Comparison of ENCODE assay signal across 11 mouse cellular contexts in the genomic region with DNA sequence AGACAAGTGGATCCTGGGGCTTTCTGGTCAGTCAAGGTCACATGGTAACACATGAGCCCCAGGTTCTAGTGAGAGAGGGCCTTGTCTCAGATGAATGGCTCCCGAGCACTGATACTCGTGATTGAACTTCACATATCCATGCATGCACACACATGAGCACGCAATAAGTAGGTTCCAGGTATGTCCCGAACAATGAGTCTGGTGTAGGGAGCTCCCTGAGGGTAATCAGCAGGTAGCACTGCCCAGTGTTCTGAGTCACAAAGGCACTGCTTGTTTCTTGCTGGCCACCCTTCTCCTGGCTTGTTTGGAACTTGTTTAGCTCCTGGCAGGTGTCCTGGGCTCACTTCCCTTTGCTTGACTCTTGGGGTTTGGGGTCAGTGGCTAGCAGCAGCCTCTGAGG. TPM values are rescaled to one million over a fixed set of nuclear protein-coding genes. Genes with fewer than 3 reads are reported as not detected.
DNase-seq lines count a peak whose midpoint lies in the region; ATAC-seq and TF ChIP-seq lines count a peak whose summit lies in the region.
"Had no signal": no experiment of that assay in that cellular context is flagged by ENCODE, and none has a peak within 500 bp of the region (broad histone marks: within the 10 kb centered on the region; RNA-seq: fewer than 3 reads in every experiment).

No protein-coding gene starts in this region.

- no peak for TF ChIP-seq RAD21 in CH12.LX (IDR thresholded peaks at IDR 0.05; ENCODE audit: low read depth, low read length)

- no peaks in the 10 kb centered on the region for H3K9me3 ChIP-seq in hindbrain, embryonic 12.5 days (replicated peaks)
- H3K9me3 ChIP-seq in hindbrain, embryonic 10.5 days, result no peaks in the 10 kb centered on the region
- H3K9me3 ChIP-seq in liver, postnatal 0 days (ENCODE audit: low read length), result no peaks in the 10 kb centered on the region
- no peaks in the 10 kb centered on the region for H3K9me3 ChIP-seq in liver, embryonic 11.5 days (ENCODE audit: control insufficient read depth, low read length)
- H3K9me3 ChIP-seq in CH12.LX (replicated peaks; ENCODE audit: low read length), result no peaks in the 10 kb centered on the region
- no peaks in the 10 kb centered on the region for H3K9me3 ChIP-seq in hindbrain, embryonic 16.5 days (ENCODE audit: control insufficient read depth, low read length)
- H3K9me3 ChIP-seq: intestine, embryonic 15.5 days; midbrain, embryonic 12.5 days; neural tube, embryonic 12.5 days had no signal

- TF ChIP-seq CTCF in liver, postnatal 0 days (IDR thresholded peaks at IDR 0.05; ENCODE audit: low read depth), result no peak
- no peak for TF ChIP-seq CTCF in CH12.LX (conservative IDR thresholded peaks at IDR 0.05 in 1 of 2, IDR thresholded peaks at IDR 0.05 in 1 of 2; ENCODE audit: low read depth in 2 of 2, low read length in 2 of 2)

- DNase-seq in hindbrain, embryonic 10.5 days (ENCODE audit: low spot score), result no peak
- no peak for DNase-seq in liver, postnatal 0 days
- DNase-seq in liver, embryonic 11.5 days (ENCODE audit: low spot score), result no peak
- no peak for DNase-seq in CH12.LX (ENCODE audit: extremely low read depth)
- DNase-seq: cerebellum, postnatal 10 days had no signal

- H3K4me3 ChIP-seq in hindbrain, embryonic 12.5 days, result no peak overlapping the region
- no peak overlapping the region for H3K4me3 ChIP-seq in hindbrain, embryonic 10.5 days
- no peak overlapping the region for H3K4me3 ChIP-seq in liver, postnatal 0 days (ENCODE audit: low read depth, low read length)
- H3K4me3 ChIP-seq in liver, embryonic 11.5 days (ENCODE audit: low read depth, low read length), result no peak overlapping the region
- peak overlapping the region in 1 of 3 experiments; percentile 6 for H3K4me3 ChIP-seq in CH12.LX (replicated peaks in 1 of 3; ENCODE audit: low read depth in 2 of 3, low read length in 2 of 3, poor library complexity in 1 of 3)
- no peak overlapping the region for H3K4me3 ChIP-seq in hindbrain, embryonic 16.5 days (ENCODE audit: low read length)
- H3K4me3 ChIP-seq: intestine, embryonic 15.5 days; midbrain, embryonic 12.5 days; neural tube, embryonic 12.5 days had no signal

- peaks cover 74% of the 10 kb centered on the region for H3K4me1 ChIP-seq in hindbrain, embryonic 12.5 days
- peaks cover 84% of the 10 kb centered on the region for H3K4me1 ChIP-seq in hindbrain, embryonic 10.5 days (replicated peaks)
- H3K4me1 ChIP-seq in liver, postnatal 0 days (ENCODE audit: insufficient read depth), result peaks cover 81% of the 10 kb centered on the region
- H3K4me1 ChIP-seq in liver, embryonic 11.5 days (replicated peaks; ENCODE audit: control insufficient read depth, insufficient read depth, low read length), result peaks cover 63% of the 10 kb centered on the region
- peaks cover 59 to 96% of the 10 kb centered on the region in 2 experiments for H3K4me1 ChIP-seq in CH12.LX (ENCODE audit: control insufficient read depth in 1 of 2, insufficient read depth in 2 of 2)
- peaks cover 57% of the 10 kb centered on the region for H3K4me1 ChIP-seq in hindbrain, embryonic 16.5 days (ENCODE audit: control insufficient read depth, insufficient read depth, low read depth, low read length)

- no peak overlapping the region for H3K9ac ChIP-seq in hindbrain, embryonic 12.5 days
- H3K9ac ChIP-seq in liver, postnatal 0 days (replicated peaks), result no peak overlapping the region
- H3K9ac ChIP-seq in liver, embryonic 11.5 days (ENCODE audit: low read depth, low read length), result no peak overlapping the region
- no peak overlapping the region for H3K9ac ChIP-seq in CH12.LX (ENCODE audit: insufficient read depth, low read depth)
- H3K9ac ChIP-seq in hindbrain, embryonic 16.5 days (ENCODE audit: low read depth, low read length), result no peak overlapping the region
- H3K9ac ChIP-seq: intestine, embryonic 15.5 days; midbrain, embryonic 12.5 days; neural tube, embryonic 12.5 days had no signal

- dilution Hi-C loops in CH12.LX (cut with MboI; ENCODE audit: extremely low pct_ligation_motif_present, extremely low pct_unique_long_range_greater_than_20kb, low sequenced_read_pairs), result no loop called here

- in situ Hi-C loops in CH12.LX (cut with MboI; ENCODE audit: low pct_ligation_motif_present, low pct_unique_long_range_greater_than_20kb, low sequenced_read_pairs), result loop anchor here (5.0 kb wide), 1 partner anchor 35 kb away; no protein-coding TSS in a partner anchor

- no peak for ATAC-seq in hindbrain, embryonic 12.5 days (ENCODE audit: low FRiP score)
- ATAC-seq in liver, postnatal 0 days, result no peak
- ATAC-seq in liver, embryonic 11.5 days (replicated peaks; ENCODE audit: low FRiP score), result no peak
- ATAC-seq in hindbrain, embryonic 16.5 days, result no peak
- ATAC-seq in cerebellum, adult (ENCODE audit: insufficient number of reproducible peaks, low FRiP score, low TSS enrichment), result no peak
- ATAC-seq: intestine, embryonic 15.5 days had no signal

- 91% methylated on average over 4 of the region's 4 CpGs for WGBS in hindbrain, embryonic 12.5 days
- whole genome bisulfite sequencing in hindbrain, embryonic 10.5 days, result 80% methylated on average over 4 of the region's 4 CpGs
- WGBS in liver, postnatal 0 days (ENCODE audit: insufficient replicate concordance), result 72% methylated on average over 4 of the region's 4 CpGs
- WGBS in liver, embryonic 11.5 days, result 94% methylated on average over 4 of the region's 4 CpGs
- 85% methylated on average over 4 of the region's 4 CpGs for WGBS in hindbrain, embryonic 16.5 days

- H3K4me2 ChIP-seq in hindbrain, embryonic 12.5 days (replicated peaks), result no peak overlapping the region
- no peak overlapping the region for H3K4me2 ChIP-seq in liver, postnatal 0 days (ENCODE audit: low read depth, low read length)
- H3K4me2 ChIP-seq in liver, embryonic 11.5 days, result no peak overlapping the region
- H3K4me2 ChIP-seq in CH12.LX (ENCODE audit: insufficient read depth, low read depth, poor library complexity, severe bottlenecking), result peak overlapping the region; percentile 3
- H3K4me2 ChIP-seq in hindbrain, embryonic 16.5 days (ENCODE audit: low read length), result no peak overlapping the region
- H3K4me2 ChIP-seq: intestine, embryonic 15.5 days had no signal

- TF ChIP-seq EP300 in liver, postnatal 0 days (IDR thresholded peaks at IDR 0.05; ENCODE audit: low read depth), result no peak
- TF ChIP-seq EP300 in CH12.LX (IDR thresholded peaks at IDR 0.05; ENCODE audit: low read length), result peak; percentile 67

- H3K36me3 ChIP-seq in hindbrain, embryonic 12.5 days, result peaks cover 5% of the 10 kb centered on the region; the same call in 1 of the 2 replicates
- peaks cover 18% of the 10 kb centered on the region for H3K36me3 ChIP-seq in hindbrain, embryonic 10.5 days
- H3K36me3 ChIP-seq in liver, postnatal 0 days (replicated peaks; ENCODE audit: insufficient read depth, low read length), result peaks cover 2% of the 10 kb centered on the region; the same call in 1 of the 2 replicates
- 0 out of 2 replicates have a peak, but pooled peaks cover 2% of the 10 kb centered on the region for H3K36me3 ChIP-seq in liver, embryonic 11.5 days (ENCODE audit: control insufficient read depth, insufficient read depth, low read length)
- H3K36me3 ChIP-seq in CH12.LX (replicated peaks in 1 of 2; ENCODE audit: control insufficient read depth in 1 of 2, insufficient read depth in 1 of 2, low read length in 1 of 2), result peaks cover 14 to 41% of the 10 kb centered on the region in 2 experiments
- H3K36me3 ChIP-seq in hindbrain, embryonic 16.5 days (ENCODE audit: control insufficient read depth, insufficient read depth, low read length), result no peaks in the 10 kb centered on the region
- H3K36me3 ChIP-seq: intestine, embryonic 15.5 days had no signal

- H3K79me2 ChIP-seq in CH12.LX (replicated peaks; ENCODE audit: control insufficient read depth, extremely low read depth, insufficient read depth, poor library complexity, severe bottlenecking), result peaks cover 100% of the 10 kb centered on the region

- no peaks in the 10 kb centered on the region for H3K27me3 ChIP-seq in hindbrain, embryonic 12.5 days
- no peaks in the 10 kb centered on the region for H3K27me3 ChIP-seq in hindbrain, embryonic 10.5 days (ENCODE audit: insufficient read depth, poor library complexity, severe bottlenecking)
- H3K27me3 ChIP-seq in liver, postnatal 0 days (ENCODE audit: insufficient read depth, low read length), result no peaks in the 10 kb centered on the region
- no peaks in the 10 kb centered on the region for H3K27me3 ChIP-seq in liver, embryonic 11.5 days (replicated peaks; ENCODE audit: control insufficient read depth, insufficient read depth, low read length)
- no peaks in the 10 kb centered on the region for H3K27me3 ChIP-seq in CH12.LX (replicated peaks)
- no peaks in the 10 kb centered on the region for H3K27me3 ChIP-seq in hindbrain, embryonic 16.5 days (replicated peaks; ENCODE audit: control insufficient read depth, insufficient read depth, low read length)
- H3K27me3 ChIP-seq: intestine, embryonic 15.5 days; midbrain, embryonic 12.5 days; neural tube, embryonic 12.5 days had no signal

- no peak; the same call in 1 of the 2 replicates for TF ChIP-seq POLR2A in CH12.LX (IDR thresholded peaks at IDR 0.05; ENCODE audit: low read depth, low read length)

- 0 out of 2 replicates have a peak overlapping the region, but pooled peaks have one; percentile 4 for H3K27ac ChIP-seq in hindbrain, embryonic 12.5 days
- no peak overlapping the region for H3K27ac ChIP-seq in hindbrain, embryonic 10.5 days
- H3K27ac ChIP-seq in liver, postnatal 0 days (ENCODE audit: low read depth), result peak overlapping the region; percentile 18
- H3K27ac ChIP-seq in liver, embryonic 11.5 days (ENCODE audit: low read depth, low read length), result no peak overlapping the region
- H3K27ac ChIP-seq in CH12.LX (ENCODE audit: insufficient read depth, low read depth), result peak overlapping the region; percentile 57
- 0 out of 2 replicates have a peak overlapping the region, but pooled peaks have one; percentile 29 for H3K27ac ChIP-seq in hindbrain, embryonic 16.5 days (ENCODE audit: low read depth, low read length)
- H3K27ac ChIP-seq: intestine, embryonic 15.5 days; neural tube, embryonic 12.5 days had no signal

RNA-seq across cellular contexts. Expression of gene Psap, which starts 9.7 kb away (rescaled TPM):
- 102 and 104 TPM in 2 replicates for polyA plus RNA-seq in hindbrain, embryonic 12.5 days (2016; fragmentation: Nextera tagmentation; extraction: Ambion mirVana)
- 53.9 and 86.4 TPM in 2 replicates for polyA plus RNA-seq in hindbrain, embryonic 10.5 days (2016; fragmentation: Nextera tagmentation; extraction: Ambion mirVana)
- polyA plus RNA-seq in liver, postnatal 0 days (2015; fragmentation: Nextera tagmentation; extraction: Ambion mirVana), result 105 and 110 TPM in 2 replicates
- 57.0 and 59.8 TPM in 2 replicates for polyA plus RNA-seq in liver, embryonic 11.5 days (2014; fragmentation: Nextera tagmentation; extraction: Ambion mirVana)
- total RNA-seq in CH12.LX (2012; rRNA removed), result 300 and 318 TPM in 2 replicates
- 223 and 251 TPM in 2 replicates for total RNA-seq in CH12.LX (2014; rRNA removed)
- 465 and 470 TPM in 2 replicates for polyA plus RNA-seq in CH12.LX (2012; ENCODE audit: insufficient read length, low read depth)
- polyA plus RNA-seq in hindbrain, embryonic 16.5 days (2015; fragmentation: Nextera tagmentation; extraction: Ambion mirVana), result 218 and 239 TPM in 2 replicates

RNA-seq across cellular contexts. Expression of gene Vsir, which starts 59.5 kb away (rescaled TPM):
- 1.9 and 2.9 TPM in 2 replicates for polyA plus RNA-seq in hindbrain, embryonic 12.5 days (2016; fragmentation: Nextera tagmentation; extraction: Ambion mirVana)
- polyA plus RNA-seq in hindbrain, embryonic 10.5 days (2016; fragmentation: Nextera tagmentation; extraction: Ambion mirVana), result 1.8 and 2.0 TPM in 2 replicates
- polyA plus RNA-seq in liver, postnatal 0 days (2015; fragmentation: Nextera tagmentation; extraction: Ambion mirVana), result 11.4 and 11.9 TPM in 2 replicates
- polyA plus RNA-seq in liver, embryonic 11.5 days (2014; fragmentation: Nextera tagmentation; extraction: Ambion mirVana), result 5.4 and 6.3 TPM in 2 replicates
- 9.5 and 10.5 TPM in 2 replicates for total RNA-seq in CH12.LX (2012; rRNA removed)
- 5.5 and 6.3 TPM in 2 replicates for total RNA-seq in CH12.LX (2014; rRNA removed)
- 3.6 and 4.7 TPM in 2 replicates for polyA plus RNA-seq in CH12.LX (2012; ENCODE audit: insufficient read length, low read depth)
- 2.4 TPM in 2 replicates for polyA plus RNA-seq in hindbrain, embryonic 16.5 days (2015; fragmentation: Nextera tagmentation; extraction: Ambion mirVana)

Comparison
In these comparisons a context has a peak if more than half of its experiments do, and no peak if none do; other contexts are left out.
1. H3K27ac ChIP-seq: peak in hindbrain, embryonic 12.5 days (single experiment), liver, postnatal 0 days (single experiment), CH12.LX (single experiment) and hindbrain, embryonic 16.5 days (single experiment); none in hindbrain, embryonic 10.5 days (single experiment) and liver, embryonic 11.5 days (single experiment).